Mouse (Mus musculus): Measurements from ENCODE around the gene Vmn1r173. TPM values are rescaled to one million over a fixed set of nuclear protein-coding genes. Genes with fewer than 3 reads are reported as not detected.
"Not testable (repeated sequence)": the region's sequence is repeated elsewhere in the genome, so short reads cannot be mapped to it uniquely, and the experiment has no call there.

Vmn1r173 gene
- polyA plus RNA-seq (2012) = not detected in 2 replicates

DNA sequence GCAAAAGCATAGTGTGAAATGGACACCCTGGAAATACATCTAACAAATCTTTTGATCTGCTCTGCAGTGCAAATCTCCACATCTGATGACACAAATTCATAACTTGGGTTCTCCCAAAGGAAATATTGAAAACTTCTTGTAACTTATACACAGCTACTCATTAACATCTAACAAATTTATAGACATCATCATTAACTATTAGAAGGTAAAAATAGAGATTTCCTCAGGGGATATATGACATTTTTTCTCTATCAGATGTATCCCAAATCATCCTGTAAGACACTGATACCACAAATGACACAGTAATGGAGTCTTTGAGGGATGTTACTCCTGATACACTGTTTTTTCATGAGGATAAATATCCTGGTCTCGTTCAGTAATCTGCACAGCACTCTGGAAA is at the start of gene Vmn1r173:
TSS of gene Vmn1r173 (plus strand) at position 301 of the 400 bp plus-strand sequence.
- TF ChIP-seq GATA1 (IDR thresholded peaks at IDR 0.05; ENCODE audit: low read length) = not testable (repeated sequence)

GRCm38 (mm10) chr7:23658016-23658415 is 42.5 kb upstream of the Vmn1r173 start, which contains the start of gene Vmn1r172:
TSS of gene Vmn1r172 (plus strand) at chr7:23658316.
- TF ChIP-seq GATA1 (IDR thresholded peaks at IDR 0.05; ENCODE audit: low read length) = no peak

- not testable (repeated sequence) for TF ChIP-seq GATA1 (IDR thresholded peaks at IDR 0.05; ENCODE audit: low read length)
Measured at GRCm38 (mm10) chr7:23751970-23752369, 51.5 kb downstream of the Vmn1r173 start, which contains the start of gene Vmn1r174. TSS of gene Vmn1r174 (plus strand) at chr7:23752270.

Other genes with a start within 250 kb of the Vmn1r173 start
- gene Vmn1r167, start 193.5 kb upstream of the Vmn1r173 start, polyA plus RNA-seq (2012) = not detected in 2 replicates
- gene Vmn1r168, start 161.0 kb upstream of the Vmn1r173 start, polyA plus RNA-seq (2012) = not detected in 2 replicates
- not detected in 2 replicates for gene Vmn1r169, start 125.2 kb upstream of the Vmn1r173 start, polyA plus RNA-seq (2012)
- not detected in 2 replicates for gene Vmn1r170, start 94.5 kb upstream of the Vmn1r173 start, polyA plus RNA-seq (2012)
- gene Vmn1r171, start 70.0 kb upstream of the Vmn1r173 start, polyA plus RNA-seq (2012) = not detected in 2 replicates
- gene Vmn1r172, start 42.4 kb upstream of the Vmn1r173 start, polyA plus RNA-seq (2012) = not detected in 2 replicates
- not detected in 2 replicates for gene Vmn1r174, start 51.6 kb downstream of the Vmn1r173 start, polyA plus RNA-seq (2012)
- not detected in 2 replicates for gene Vmn1r175, start 109.9 kb downstream of the Vmn1r173 start, polyA plus RNA-seq (2012)
- not detected in 2 replicates for gene Vmn1r176, start 136.7 kb downstream of the Vmn1r173 start, polyA plus RNA-seq (2012)
- gene Vmn1r177, start 165.7 kb downstream of the Vmn1r173 start, polyA plus RNA-seq (2012) = not detected in 2 replicates
- gene Vmn1r178, start 191.3 kb downstream of the Vmn1r173 start, polyA plus RNA-seq (2012) = not detected in 2 replicates
- gene Vmn1r179, start 226.3 kb downstream of the Vmn1r173 start, polyA plus RNA-seq (2012) = not detected in 2 replicates
- gene Vmn1r180, start 249.9 kb downstream of the Vmn1r173 start, polyA plus RNA-seq (2012) = not detected in 2 replicates

All from G1E-ER4 (cell line).